Mouse (Mus musculus) cerebellum, adult 2 months (tissue): ENCODE data around the gene Rab20. TPM values are rescaled to one million over a fixed set of nuclear protein-coding genes. Genes with fewer than 3 reads are reported as not detected.

Experiments
- DNase-seq, 2 experiments: peaks; one replicate each; pipeline ENCODE4 v3.0.0; 2021
- H3K27ac ChIP-seq: fragments of 200-500 bp; 2 replicates; pipeline ENCODE4 v1.5.1; 2012; ENCODE audit warnings: low read length, control low read depth, inconsistent platforms; ENCODE audit not compliant: insufficient read depth
- H3K27me3 ChIP-seq: fragments of 200-500 bp; 2 replicates; pipeline ENCODE4 v1.6.1; 2012; ENCODE audit warnings: inconsistent platforms, mild to moderate bottlenecking, low read length, moderate library complexity; ENCODE audit not compliant: control insufficient read depth, insufficient read depth
- H3K4me1 ChIP-seq: fragments of 200-500 bp; 2 replicates; pipeline ENCODE4 v1.6.1; 2011; ENCODE audit warnings: low read length; ENCODE audit not compliant: control insufficient read depth, insufficient read depth
- H3K4me3 ChIP-seq: fragments of 200-500 bp; replicated peaks from 2 replicates; pipeline ENCODE3; 2011; ENCODE audit warnings: mild to moderate bottlenecking, low read depth, low read length, control low read depth; ENCODE audit not compliant: insufficient read depth
- CTCF ChIP-seq: fragments of 200-500 bp; IDR thresholded peaks from 2 replicates; pipeline ENCODE4 v1.5.1; 2011; ENCODE audit warnings: low read depth, mild to moderate bottlenecking, control low read depth, low read length, moderate library complexity, borderline replicate concordance; ENCODE audit not compliant: insufficient read depth
- POLR2A ChIP-seq: fragments of 200-500 bp; IDR thresholded peaks from 2 replicates; pipeline ENCODE4 v1.6.1; 2011; ENCODE audit warnings: low read length, control low read depth, borderline replicate concordance; ENCODE audit not compliant: insufficient read depth
- WGBS: fragments of 180-500 bp; shearing (Covaris S2); methylation state at CpG from one replicate; pipeline ENCODE4 v1.1.7; 2018; 5-methylcytosine and 5-hydroxymethylcytosine counted together
- polyA plus RNA-seq: library from polyadenylated mRNA; depleted of rRNA; stranded (reverse); fragments of >200 nt; gene quantifications from 2 replicates; pipeline ENCODE4 v1.2.3, GENCODE M21; 2012

Gene Rab20
- polyA plus RNA-seq, 1 experiment = 0.62 TPM

GRCm38 (mm10) chr8:11478807-11479527, 457 bp upstream of the Rab20 start:
- DNase-seq = no peak
- Histone ChIP-seq H3K27ac (no peak overlapping the region), H3K4me3 (no peak overlapping the region), H3K4me1 (no peaks in the 10 kb centered on the region), H3K27me3 (peaks cover 2% of the 10 kb centered on the region; the same call in 1 of the 2 replicates)
- 8% methylated on average over 23 of the region's 23 CpGs for WGBS
- TF ChIP-seq CTCF (no peak), POLR2A (no peak)

GRCm38 (mm10) chr8:11477178-11477553, 1.3 kb downstream of the Rab20 start:
- H3K4me1 ChIP-seq = no peaks in the 10 kb centered on the region; the same call in 1 of the 2 replicates
- peaks cover 2% of the 10 kb centered on the region; the same call in 1 of the 2 replicates for H3K27me3 ChIP-seq
- 13% methylated on average over 9 of the region's 9 CpGs for WGBS
- TF ChIP-seq CTCF (no peak), POLR2A (no peak)
- DNase-seq = no peak
- no peak overlapping the region for H3K27ac ChIP-seq
- H3K4me3 ChIP-seq = no peak overlapping the region

- Histone ChIP-seq H3K4me1 (no peaks in the 10 kb centered on the region; the same call in 1 of the 2 replicates), H3K27me3 (peaks cover 2% of the 10 kb centered on the region; the same call in 1 of the 2 replicates), H3K4me3 (no peak overlapping the region), H3K27ac (no peak overlapping the region)
- WGBS = 20% methylated on average over 24 of the region's 24 CpGs
- no peak for DNase-seq
- TF ChIP-seq POLR2A (no peak), CTCF (no peak)
These were observed 2.0 kb downstream of the Rab20 start for GRCm38 (mm10) chr8:11476338-11477177.

- no peaks in the 10 kb centered on the region; the same call in 1 of the 2 replicates for H3K4me1 ChIP-seq
- H3K27ac ChIP-seq = no peak overlapping the region
- no peak for TF ChIP-seq CTCF
- TF ChIP-seq POLR2A = no peak
- H3K4me3 ChIP-seq = no peak overlapping the region
- no peak for DNase-seq
- peaks cover 2% of the 10 kb centered on the region; the same call in 1 of the 2 replicates for H3K27me3 ChIP-seq
- 34% methylated on average over 2 of the region's 2 CpGs for WGBS
These were observed 2.6 kb downstream of the Rab20 start for GRCm38 (mm10) chr8:11475876-11476275.

- TF ChIP-seq CTCF (no peak), POLR2A (no peak)
- no peak for DNase-seq
These were observed 3.1 kb downstream of the Rab20 start for GRCm38 (mm10) chr8:11475397-11475796.

GRCm38 (mm10) chr8:11473072-11473471, 5.4 kb downstream of the Rab20 start:
- TF ChIP-seq POLR2A (no peak), CTCF (no peak)
- Histone ChIP-seq H3K27me3 (no peaks in the 10 kb centered on the region), H3K4me3 (no peak overlapping the region), H3K27ac (no peak overlapping the region), H3K4me1 (no peaks in the 10 kb centered on the region; the same call in 1 of the 2 replicates)
- no peak for DNase-seq
- 47% methylated on average over 4 of the region's 4 CpGs for WGBS

More at GRCm38 (mm10) chr8:11475397-11475796, 3.1 kb downstream of the Rab20 start:
- Histone ChIP-seq H3K27me3 (peaks cover 2% of the 10 kb centered on the region; the same call in 1 of the 2 replicates), H3K4me3 (no peak overlapping the region), H3K4me1 (no peaks in the 10 kb centered on the region; the same call in 1 of the 2 replicates), H3K27ac (no peak overlapping the region)
- 28% methylated on average over 9 of the region's 10 CpGs for WGBS

GRCm38 (mm10) chr8:11471309-11471708, 7.2 kb downstream of the Rab20 start:
- Histone ChIP-seq H3K27me3 (no peaks in the 10 kb centered on the region), H3K4me3 (no peak overlapping the region), H3K27ac (no peak overlapping the region), H3K4me1 (no peaks in the 10 kb centered on the region; the same call in 1 of the 2 replicates)
- TF ChIP-seq CTCF (no peak), POLR2A (no peak)
- 28% methylated on average over 8 of the region's 8 CpGs for WGBS
- DNase-seq = no peak

GRCm38 (mm10) chr8:11470694-11471093, 7.8 kb downstream of the Rab20 start:
- Histone ChIP-seq H3K4me1 (no peaks in the 10 kb centered on the region; the same call in 1 of the 2 replicates), H3K27me3 (no peaks in the 10 kb centered on the region), H3K4me3 (no peak overlapping the region), H3K27ac (no peak overlapping the region)
- WGBS = 73% methylated on average over 7 of the region's 7 CpGs
- DNase-seq = no peak
- TF ChIP-seq POLR2A = no peak
- TF ChIP-seq CTCF = no peak
